Mouse (Mus musculus): ENCODE results near the gene Borcs6. TPM values are rescaled to one million over a fixed set of nuclear protein-coding genes. Genes with fewer than 3 reads are reported as not detected.

Borcs6 gene
- polyA plus RNA-seq, 1 experiment, result 14.3 TPM

- Histone ChIP-seq H3K27me3 (ENCODE audit: control insufficient read depth, insufficient read depth, insufficient read length) (no peaks in the 10 kb centered on the region), H3K36me3 (ENCODE audit: control insufficient read depth, insufficient read depth) (no peaks in the 10 kb centered on the region), H3K4me3 (ENCODE audit: insufficient read depth, poor library complexity, severe bottlenecking) (peak overlapping the region; percentile 65), H3K79me3 (ENCODE audit: low read depth) (no peaks in the 10 kb centered on the region), H3ac (ENCODE audit: control insufficient read depth, insufficient read length, low read depth) (peak overlapping the region; percentile 96), H3K79me2 (ENCODE audit: control insufficient read depth, insufficient read depth) (no peaks in the 10 kb centered on the region)
- TF ChIP-seq USF1 (IDR thresholded peaks at IDR 0.05; ENCODE audit: low read depth), result no peak
- TF ChIP-seq MAX (IDR thresholded peaks at IDR 0.05), result no peak
- TF ChIP-seq MYOD1 (IDR thresholded peaks at IDR 0.05; ENCODE audit: control insufficient read depth, insufficient read length, low read depth), result no peak
- no peak for TF ChIP-seq FOSL1 (IDR thresholded peaks at IDR 0.05; ENCODE audit: insufficient read depth, low read length, poor library complexity, severe bottlenecking)
- no peak for TF ChIP-seq CTCF (IDR thresholded peaks at IDR 0.05; ENCODE audit: control insufficient read depth, insufficient read depth, insufficient read length)
- no peak for TF ChIP-seq CEBPB (IDR thresholded peaks at IDR 0.05; ENCODE audit: low read depth)
- no peak for TF ChIP-seq MYOG (IDR thresholded peaks at IDR 0.05; ENCODE audit: control insufficient read depth, extremely low read depth, insufficient read length)
Observed at GRCm38 (mm10) chr11:69070093-69070492, 10.6 kb downstream of the Borcs6 start.

- Histone ChIP-seq H3K4me3 (ENCODE audit: insufficient read depth, poor library complexity, severe bottlenecking) (peak within 1 kb of the TSS; percentile 65), H3K27me3 (ENCODE audit: control insufficient read depth, insufficient read depth, insufficient read length) (no peaks in the 10 kb centered on the region), H3ac (ENCODE audit: control insufficient read depth, insufficient read length, low read depth) (peak within 1 kb of the TSS; percentile 96), H3K36me3 (ENCODE audit: control insufficient read depth, insufficient read depth) (no peaks in the 10 kb centered on the region), H3K79me2 (ENCODE audit: control insufficient read depth, insufficient read depth) (no peaks in the 10 kb centered on the region), H3K79me3 (ENCODE audit: low read depth) (no peaks in the 10 kb centered on the region)
- TF ChIP-seq MAX (IDR thresholded peaks at IDR 0.05) (peak; percentile 74), MYOD1 (IDR thresholded peaks at IDR 0.05; ENCODE audit: control insufficient read depth, insufficient read length, low read depth) (no peak)
Observed at GRCm38 (mm10) chr11:69070590-69071222, 11.2 kb downstream of the Borcs6 start, which contains the start of gene Tmem107. Tmem107 (plus strand) TSS chr11:69070806.

- no peaks in the 10 kb centered on the region for H3K79me3 ChIP-seq (ENCODE audit: low read depth)
- no peaks in the 10 kb centered on the region for H3K36me3 ChIP-seq (ENCODE audit: control insufficient read depth, insufficient read depth)
- peak overlapping the region; percentile 65 for H3K4me3 ChIP-seq (ENCODE audit: insufficient read depth, poor library complexity, severe bottlenecking)
- TF ChIP-seq CEBPB (IDR thresholded peaks at IDR 0.05; ENCODE audit: low read depth) (no peak), FOSL1 (IDR thresholded peaks at IDR 0.05; ENCODE audit: insufficient read depth, low read length, poor library complexity, severe bottlenecking) (peak; percentile 22)
- no peaks in the 10 kb centered on the region for H3K79me2 ChIP-seq (ENCODE audit: control insufficient read depth, insufficient read depth)
- no peaks in the 10 kb centered on the region for H3K27me3 ChIP-seq (ENCODE audit: control insufficient read depth, insufficient read depth, insufficient read length)
- H3ac ChIP-seq (ENCODE audit: control insufficient read depth, insufficient read length, low read depth), result peak overlapping the region; percentile 96
Observed at GRCm38 (mm10) chr11:69071262-69071661, 11.7 kb downstream of the Borcs6 start.

- H3K79me3 ChIP-seq (ENCODE audit: low read depth), result no peaks in the 10 kb centered on the region
- H3K27me3 ChIP-seq (ENCODE audit: control insufficient read depth, insufficient read depth, insufficient read length), result no peaks in the 10 kb centered on the region
- H3K79me2 ChIP-seq (ENCODE audit: control insufficient read depth, insufficient read depth), result no peaks in the 10 kb centered on the region
- no peak overlapping the region for H3K4me3 ChIP-seq (ENCODE audit: insufficient read depth, poor library complexity, severe bottlenecking)
- no peak overlapping the region for H3ac ChIP-seq (ENCODE audit: control insufficient read depth, insufficient read length, low read depth)
- no peaks in the 10 kb centered on the region for H3K36me3 ChIP-seq (ENCODE audit: control insufficient read depth, insufficient read depth)
- no peak for TF ChIP-seq FOSL1 (IDR thresholded peaks at IDR 0.05; ENCODE audit: insufficient read depth, low read length, poor library complexity, severe bottlenecking)
Observed at GRCm38 (mm10) chr11:69072234-69072633, 12.7 kb downstream of the Borcs6 start.

- Histone ChIP-seq H3K79me2 (ENCODE audit: control insufficient read depth, insufficient read depth) (no peaks in the 10 kb centered on the region), H3K79me3 (ENCODE audit: low read depth) (no peaks in the 10 kb centered on the region), H3K4me3 (ENCODE audit: insufficient read depth, poor library complexity, severe bottlenecking) (peak overlapping the region; percentile 3), H3K36me3 (ENCODE audit: control insufficient read depth, insufficient read depth) (no peaks in the 10 kb centered on the region), H3ac (ENCODE audit: control insufficient read depth, insufficient read length, low read depth) (peak overlapping the region; percentile 64), H3K27me3 (ENCODE audit: control insufficient read depth, insufficient read depth, insufficient read length) (no peaks in the 10 kb centered on the region)
- TF ChIP-seq CTCF (IDR thresholded peaks at IDR 0.05; ENCODE audit: control insufficient read depth, insufficient read depth, insufficient read length) (no peak), MYOD1 (IDR thresholded peaks at IDR 0.05; ENCODE audit: control insufficient read depth, insufficient read length, low read depth) (no peak), FOSL1 (IDR thresholded peaks at IDR 0.05; ENCODE audit: insufficient read depth, low read length, poor library complexity, severe bottlenecking) (no peak), MAX (IDR thresholded peaks at IDR 0.05) (no peak), MYOG (IDR thresholded peaks at IDR 0.05; ENCODE audit: control insufficient read depth, extremely low read depth, insufficient read length) (no peak), CEBPB (IDR thresholded peaks at IDR 0.05; ENCODE audit: low read depth) (no peak), USF1 (IDR thresholded peaks at IDR 0.05; ENCODE audit: low read depth) (no peak)
Observed at GRCm38 (mm10) chr11:69072666-69073064, 13.1 kb downstream of the Borcs6 start.

- TF ChIP-seq FOSL1 (IDR thresholded peaks at IDR 0.05; ENCODE audit: insufficient read depth, low read length, poor library complexity, severe bottlenecking), result peak; percentile 13
- no peak for TF ChIP-seq MYOG (IDR thresholded peaks at IDR 0.05; ENCODE audit: control insufficient read depth, extremely low read depth, insufficient read length)
- TF ChIP-seq MAX (IDR thresholded peaks at IDR 0.05), result peak; percentile 82
- TF ChIP-seq CTCF (IDR thresholded peaks at IDR 0.05; ENCODE audit: control insufficient read depth, insufficient read depth, insufficient read length), result no peak
- no peak for TF ChIP-seq USF1 (IDR thresholded peaks at IDR 0.05; ENCODE audit: low read depth)
- no peak for TF ChIP-seq MYOD1 (IDR thresholded peaks at IDR 0.05; ENCODE audit: control insufficient read depth, insufficient read length, low read depth)
- peak; percentile 87 for TF ChIP-seq CEBPB (IDR thresholded peaks at IDR 0.05; ENCODE audit: low read depth)
Observed at GRCm38 (mm10) chr11:69073065-69073888, 13.8 kb downstream of the Borcs6 start.

More at GRCm38 (mm10) chr11:69073065-69073888, 13.8 kb downstream of the Borcs6 start:
- Histone ChIP-seq H3K27me3 (ENCODE audit: control insufficient read depth, insufficient read depth, insufficient read length) (no peaks in the 10 kb centered on the region), H3ac (ENCODE audit: control insufficient read depth, insufficient read length, low read depth) (peak overlapping the region; percentile 56), H3K36me3 (ENCODE audit: control insufficient read depth, insufficient read depth) (no peaks in the 10 kb centered on the region), H3K79me2 (ENCODE audit: control insufficient read depth, insufficient read depth) (no peaks in the 10 kb centered on the region), H3K79me3 (ENCODE audit: low read depth) (no peaks in the 10 kb centered on the region), H3K4me3 (ENCODE audit: insufficient read depth, poor library complexity, severe bottlenecking) (peak overlapping the region; percentile 3)
